Mouse (Mus musculus) spleen, adult 2 months (tissue): ENCODE measurements at regions not wholly inside any gene's neighbourhood (a gene's known extent, or its start where the extent isn't known, plus 50 kb on each side); places are given as distances from the start of the nearest gene placed in this dataset.

Experiments used
- CTCF ChIP-seq: fragments of 200-500 bp; IDR thresholded peaks from 2 replicates; pipeline ENCODE4 v1.5.1; 2011; ENCODE audit warnings: mild to moderate bottlenecking, inconsistent platforms; ENCODE audit not compliant: insufficient read depth, insufficient read length, insufficient replicate concordance; ENCODE audit errors: extremely low read depth
- POLR2A ChIP-seq: fragments of 200-500 bp; IDR thresholded peaks from 2 replicates; pipeline ENCODE4 v1.6.1; 2011; ENCODE audit warnings: low read depth, low read length, inconsistent platforms

- TF ChIP-seq POLR2A (no peak), CTCF (no peak)
Observed at GRCm38 (mm10) chr13:54883748-54884708, 65.2 kb upstream of the Unc5a start.
